Mouse (Mus musculus) kidney, postnatal 0 days (tissue): ENCODE results near the gene Cdh13. TPM values are rescaled to one million over a fixed set of nuclear protein-coding genes. Genes with fewer than 3 reads are reported as not detected.

Experiments used
- ATAC-seq: fragments of 200-750 bp; cut with Nextera tagmentation; replicated peaks from 2 replicates; pipeline ENCODE4 v1.8.0; 2017; ENCODE audit warnings: low read depth, moderate number of reproducible peaks, moderate TSS enrichment, moderate library complexity; ENCODE audit not compliant: low FRiP score
- DNase-seq: peaks from one replicate; pipeline ENCODE4 v3.0.0-alpha.2; 2016; ENCODE audit warnings: low spot score
- H3K27ac ChIP-seq: fragments of 300-500 bp; sonication (generic); 2 replicates; pipeline ENCODE4 v1.5.1; 2014; ENCODE audit warnings: mild to moderate bottlenecking
- H3K27me3 ChIP-seq: fragments of 300-500 bp; sonication (generic); 2 replicates; pipeline ENCODE4 v1.6.1; 2014; ENCODE audit warnings: low read length, mixed read lengths; ENCODE audit not compliant: insufficient read depth
- H3K36me3 ChIP-seq: fragments of 300-500 bp; sonication (generic); 2 replicates; pipeline ENCODE4 v1.6.1; 2014; ENCODE audit warnings: low read length, mixed read lengths; ENCODE audit not compliant: insufficient read depth
- H3K4me1 ChIP-seq: fragments of 300-500 bp; sonication (generic); replicated peaks from 2 replicates; pipeline ENCODE4 v1.6.1; 2014; ENCODE audit warnings: antibody characterized with exemption, low read length, mixed read lengths; ENCODE audit not compliant: insufficient read depth
- H3K4me2 ChIP-seq: fragments of 300-500 bp; sonication (generic); 2 replicates; pipeline ENCODE4 v1.6.1; 2014; ENCODE audit warnings: mild to moderate bottlenecking, low read length, moderate library complexity, mixed read lengths
- H3K4me3 ChIP-seq: fragments of 300-500 bp; sonication (generic); replicated peaks from 2 replicates; pipeline ENCODE4 v1.5.1; 2014; ENCODE audit warnings: low read depth, low read length
- H3K9ac ChIP-seq: fragments of 300-500 bp; sonication (generic); 2 replicates; pipeline ENCODE4 v1.6.1; 2014; ENCODE audit warnings: low read depth, low read length
- H3K9me3 ChIP-seq: fragments of 300-500 bp; sonication (generic); replicated peaks from 2 replicates; pipeline ENCODE4 v1.6.1; 2016; ENCODE audit warnings: low read length, inconsistent platforms, mixed read lengths
- CTCF ChIP-seq: IDR thresholded peaks from 2 replicates; pipeline ENCODE4 v1.5.1; 2016; ENCODE audit warnings: antibody characterized with exemption, low read depth, mild to moderate bottlenecking, moderate library complexity
- WGBS: fragments of 180-500 bp; shearing (Covaris S2); extraction: QIAGEN DNeasy Blood & Tissue Kit; methylation state at CpG from one replicate; pipeline ENCODE4 v1.1.7; 2014; 5-methylcytosine and 5-hydroxymethylcytosine counted together
- polyA plus RNA-seq: library from polyadenylated mRNA; unstranded; fragments of >200 nt; fragmentation: Nextera tagmentation; extraction: Ambion mirVana; gene quantifications from 2 replicates; pipeline ENCODE4 v1.2.1, GENCODE M21; 2015

Cdh13 gene
- polyA plus RNA-seq, 1 experiment from 2014 or later, result 3.9 TPM

GRCm38 (mm10) chr8:118713111-118713510, 429.6 kb downstream of the Cdh13 start:
- ATAC-seq, result no peak
- WGBS, result 59% methylated on average over 11 of the region's 11 CpGs
- Histone ChIP-seq H3K4me1 (no peaks in the 10 kb centered on the region), H3K27me3 (no peaks in the 10 kb centered on the region), H3K9me3 (no peaks in the 10 kb centered on the region), H3K9ac (no peak overlapping the region), H3K4me2 (no peak overlapping the region), H3K27ac (no peak overlapping the region), H3K4me3 (no peak overlapping the region), H3K36me3 (no peaks in the 10 kb centered on the region)
- peak; percentile 9 for DNase-seq
- TF ChIP-seq CTCF, result no peak

GRCm38 (mm10) chr8:118713596-118713995, 430.1 kb downstream of the Cdh13 start:
- peak; percentile 68 for DNase-seq
- WGBS, result 46% methylated on average over 3 of the region's 3 CpGs
- no peak overlapping the region for H3K27ac ChIP-seq

DNA sequence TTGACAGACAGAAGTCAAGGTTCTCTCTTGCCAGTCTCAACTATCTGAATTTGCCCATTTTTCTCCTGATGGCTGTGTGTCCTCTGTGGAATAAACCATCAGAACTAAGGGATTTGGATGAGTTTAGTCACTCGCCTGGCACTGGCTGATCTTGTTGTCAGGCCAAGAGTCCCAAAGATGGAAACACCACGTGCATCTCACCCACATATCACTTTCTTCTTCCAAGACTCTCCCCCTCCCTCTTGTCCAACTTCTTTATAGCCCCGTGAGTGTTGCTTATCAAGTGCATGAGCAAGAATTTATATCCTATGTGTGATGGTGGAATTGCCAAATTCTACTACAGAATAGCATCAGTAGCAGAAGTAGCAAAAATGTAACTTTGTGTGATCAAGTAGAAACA, 439.4 kb downstream of the Cdh13 start:
- no peaks in the 10 kb centered on the region for H3K4me1 ChIP-seq
- no peaks in the 10 kb centered on the region for H3K36me3 ChIP-seq
- no peaks in the 10 kb centered on the region for H3K9me3 ChIP-seq
- DNase-seq (no peak), ATAC-seq (no peak)
- 76% methylated on average over 3 of the region's 3 CpGs for WGBS
- H3K27me3 ChIP-seq, result no peaks in the 10 kb centered on the region
- no peak overlapping the region for H3K4me3 ChIP-seq
- no peak overlapping the region for H3K4me2 ChIP-seq
- H3K9ac ChIP-seq, result no peak overlapping the region
- no peak for TF ChIP-seq CTCF
- H3K27ac ChIP-seq, result no peak overlapping the region

More at GRCm38 (mm10) chr8:118713596-118713995, 430.1 kb downstream of the Cdh13 start:
- Histone ChIP-seq H3K9me3 (no peaks in the 10 kb centered on the region), H3K27me3 (no peaks in the 10 kb centered on the region), H3K4me3 (no peak overlapping the region), H3K36me3 (no peaks in the 10 kb centered on the region), H3K4me1 (no peaks in the 10 kb centered on the region), H3K4me2 (no peak overlapping the region), H3K9ac (no peak overlapping the region)
- TF ChIP-seq CTCF, result no peak
- ATAC-seq, result no peak

GRCm38 (mm10) chr8:118725651-118726050, 442.1 kb downstream of the Cdh13 start:
- TF ChIP-seq CTCF, result no peak
- Histone ChIP-seq H3K4me2 (no peak overlapping the region), H3K27me3 (no peaks in the 10 kb centered on the region), H3K4me3 (no peak overlapping the region), H3K36me3 (no peaks in the 10 kb centered on the region), H3K4me1 (no peaks in the 10 kb centered on the region), H3K27ac (no peak overlapping the region), H3K9me3 (no peaks in the 10 kb centered on the region), H3K9ac (no peak overlapping the region)
- 92% methylated on average over 5 of the region's 5 CpGs for WGBS
- no peak for DNase-seq
- ATAC-seq, result no peak

DNA sequence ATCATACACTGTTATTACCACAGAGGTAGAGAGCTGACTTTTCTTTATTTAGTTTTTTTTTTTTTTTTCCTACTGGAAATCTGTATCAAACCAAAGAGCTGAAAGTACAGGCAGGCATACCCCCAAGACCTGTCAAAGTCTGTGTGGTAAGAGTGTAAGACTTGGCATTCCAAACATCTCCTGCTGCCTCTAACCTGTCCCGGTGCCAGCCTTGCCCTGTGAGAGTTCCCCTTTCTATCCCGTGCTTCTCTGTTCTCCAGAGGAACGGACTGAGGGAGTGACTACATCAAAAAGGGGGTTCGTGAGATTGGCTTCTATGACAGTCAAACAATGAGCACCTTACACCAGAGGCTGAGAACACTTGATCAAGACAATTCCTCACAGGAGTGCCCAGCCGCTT, 458.2 kb downstream of the Cdh13 start:
- TF ChIP-seq CTCF, result no peak
- Histone ChIP-seq H3K27ac (no peak overlapping the region), H3K9ac (no peak overlapping the region), H3K4me1 (no peaks in the 10 kb centered on the region), H3K36me3 (no peaks in the 10 kb centered on the region), H3K4me3 (no peak overlapping the region), H3K27me3 (no peaks in the 10 kb centered on the region), H3K9me3 (no peaks in the 10 kb centered on the region), H3K4me2 (no peak overlapping the region)
- no peak for DNase-seq
- ATAC-seq, result no peak
- 85% methylated on average over 5 of the region's 5 CpGs for WGBS

GRCm38 (mm10) chr8:118744991-118745390, 461.5 kb downstream of the Cdh13 start:
- Histone ChIP-seq H3K4me1 (no peaks in the 10 kb centered on the region), H3K36me3 (no peaks in the 10 kb centered on the region), H3K27me3 (no peaks in the 10 kb centered on the region), H3K27ac (no peak overlapping the region), H3K4me2 (no peak overlapping the region), H3K9me3 (no peaks in the 10 kb centered on the region), H3K4me3 (no peak overlapping the region), H3K9ac (no peak overlapping the region)
- TF ChIP-seq CTCF, result 0 out of 2 replicates have a peak, but pooled peaks have one; percentile 14
- 79% methylated on average over 13 of the region's 13 CpGs for WGBS
- DNase-seq (no peak), ATAC-seq (no peak)

DNA sequence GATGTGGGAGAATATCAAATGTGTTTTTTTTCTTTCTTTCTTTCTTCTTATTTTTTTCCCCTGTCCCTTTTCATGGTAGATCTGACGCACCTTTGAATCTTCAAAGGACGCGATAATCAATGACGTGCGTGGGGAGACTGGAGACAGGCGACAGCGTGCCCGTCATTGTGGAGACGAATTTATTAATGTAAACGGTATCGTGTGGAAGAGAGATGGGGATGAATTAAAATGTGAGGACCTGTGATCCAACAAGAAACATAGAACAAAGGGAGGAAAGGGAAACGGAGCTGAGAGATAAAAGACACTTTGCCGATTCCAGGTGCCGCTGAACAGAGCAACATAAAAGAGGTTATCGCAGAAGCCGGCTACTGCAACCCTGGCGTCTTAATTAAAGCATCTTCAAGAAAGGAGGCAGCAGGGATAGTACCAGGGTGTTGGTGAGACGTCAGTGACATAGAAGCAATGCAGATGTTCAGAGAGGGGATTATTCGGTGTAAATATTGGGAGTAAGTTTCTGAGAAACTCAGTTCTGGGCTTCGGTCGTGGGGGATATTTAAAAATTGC, 464.6 kb downstream of the Cdh13 start:
- Histone ChIP-seq H3K27ac (no peak overlapping the region), H3K4me1 (no peaks in the 10 kb centered on the region), H3K4me3 (no peak overlapping the region), H3K4me2 (no peak overlapping the region), H3K9ac (no peak overlapping the region), H3K9me3 (no peaks in the 10 kb centered on the region), H3K27me3 (no peaks in the 10 kb centered on the region), H3K36me3 (no peaks in the 10 kb centered on the region)
- TF ChIP-seq CTCF, result no peak
- ATAC-seq, result no peak
- DNase-seq, result no peak
- WGBS, result 90% methylated on average over 21 of the region's 21 CpGs
